Mouse (Mus musculus) thymus, adult 18-20 months (tissue): Measurements from ENCODE around the gene Ing1.
"Not testable (repeated sequence)": the region's sequence is repeated elsewhere in the genome, so short reads cannot be mapped to it uniquely, and the experiment has no call there.

Experiments
- DNase-seq, 2 experiments: peaks; one replicate each; pipeline ENCODE4 v3.0.0; 2022; ENCODE audit warnings: mixed read lengths in 2 of 2

Ing1 gene

GRCm38 (mm10) chr8:11551497-11551896 lies 3.9 kb upstream of the Ing1 start:
- not testable (repeated sequence) for DNase-seq

DNA sequence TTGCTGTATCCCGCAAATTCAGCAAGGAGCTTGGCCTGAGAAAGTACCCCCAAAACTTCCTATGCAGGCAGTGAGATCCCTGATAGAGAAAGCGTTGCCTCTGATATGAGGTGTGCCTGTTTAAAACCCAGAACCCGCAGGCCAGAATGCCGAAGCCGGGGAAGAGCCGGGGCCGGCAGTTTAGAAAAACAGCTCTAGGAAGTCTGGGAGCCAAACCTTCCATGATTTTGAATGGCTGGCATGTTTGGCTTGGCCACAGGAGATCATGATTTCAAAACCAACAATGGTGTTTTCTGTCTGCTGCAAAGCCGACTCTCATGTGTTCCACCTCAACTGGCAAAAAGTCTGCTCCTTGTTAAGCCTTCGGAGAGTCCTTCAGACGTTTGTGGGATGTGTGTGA lies 3.0 kb upstream of the Ing1 start:
- no peak for DNase-seq

GRCm38 (mm10) chr8:11555720-11556591 lies 585 bp downstream of the Ing1 start:
- DNase-seq, result peak; percentile 99 to 100

DNA sequence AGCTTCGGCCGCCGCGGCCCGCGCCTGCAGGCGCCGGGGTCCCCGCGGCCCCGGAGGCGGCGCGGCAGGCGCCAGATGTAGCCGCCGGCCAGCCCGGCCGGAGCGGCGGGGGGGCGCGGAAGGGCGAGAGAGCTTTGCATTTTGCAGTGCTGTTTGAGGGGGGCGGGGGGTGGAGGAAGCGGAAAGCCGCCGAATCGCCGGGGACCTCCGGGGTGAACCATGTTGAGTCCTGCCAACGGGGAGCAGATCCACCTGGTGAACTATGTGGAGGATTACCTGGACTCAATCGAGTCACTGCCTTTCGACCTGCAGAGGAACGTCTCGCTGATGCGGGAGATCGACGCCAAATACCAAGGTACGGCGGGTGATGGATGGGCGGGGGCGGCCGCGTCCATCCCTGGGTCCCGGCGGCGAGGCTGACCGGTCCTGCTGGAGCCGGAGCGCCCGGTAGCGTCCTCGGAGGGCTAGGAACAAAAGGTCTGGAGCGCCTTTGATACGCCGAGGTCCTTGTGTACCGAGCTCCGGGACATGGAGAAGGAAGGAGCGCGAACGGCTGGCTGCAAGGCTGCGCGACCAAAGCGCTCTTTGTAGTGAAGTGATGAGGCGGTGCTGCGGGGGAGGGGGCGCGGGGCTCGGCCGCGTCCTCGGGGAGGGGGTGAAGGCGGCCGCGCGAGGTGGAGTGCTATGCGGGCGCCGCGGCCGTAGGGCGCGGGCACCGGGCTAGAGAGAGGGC lies 1.5 kb downstream of the Ing1 start:
- DNase-seq, result peak; percentile 37 to 54

GRCm38 (mm10) chr8:11557424-11557767 lies 2.0 kb downstream of the Ing1 start:
- DNase-seq, result no peak

DNA sequence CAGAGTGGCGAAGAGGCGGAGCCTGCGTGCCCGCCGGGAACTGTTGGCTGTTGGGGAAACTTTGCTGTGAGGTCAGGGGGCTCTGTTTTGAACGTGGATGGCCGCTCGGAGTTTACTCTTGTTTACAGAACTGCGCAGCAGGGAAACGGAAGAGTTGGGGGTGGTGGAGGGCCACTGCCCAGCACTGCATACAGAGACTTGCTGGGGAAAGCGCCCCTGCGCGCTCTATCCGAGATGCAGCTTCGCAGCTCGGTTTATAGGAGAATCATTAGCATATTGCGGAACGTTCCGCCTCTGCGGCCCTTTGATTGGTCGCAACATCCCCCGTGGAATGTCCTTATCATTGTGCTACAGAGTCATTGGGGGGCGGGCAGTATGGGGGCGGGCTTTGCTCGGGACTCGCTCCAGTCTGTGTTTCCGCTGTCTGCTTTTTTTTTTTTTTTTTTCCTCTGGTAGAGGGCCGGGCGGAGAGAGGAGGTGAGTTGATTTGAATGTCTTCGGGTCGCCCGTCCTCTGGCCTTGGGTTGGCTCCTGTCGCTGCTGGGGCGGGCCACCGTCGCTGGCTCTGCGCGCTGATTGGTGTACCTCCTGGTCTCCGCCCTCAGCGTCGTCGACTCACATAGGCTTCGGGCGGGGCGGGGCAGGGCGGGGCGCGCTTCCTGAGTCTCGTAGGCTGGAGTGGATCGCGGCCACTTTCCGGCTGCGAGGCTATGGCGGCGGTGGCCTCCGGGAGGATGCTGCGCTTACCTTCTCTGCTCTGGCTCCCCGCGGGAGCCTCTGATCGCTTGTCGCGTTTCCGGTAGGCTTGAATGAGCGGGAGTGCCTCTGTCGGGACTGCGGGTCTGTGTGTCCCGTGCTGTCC lies 2.6 kb downstream of the Ing1 start:
- DNase-seq, result peak; percentile 96 to 98

DNA sequence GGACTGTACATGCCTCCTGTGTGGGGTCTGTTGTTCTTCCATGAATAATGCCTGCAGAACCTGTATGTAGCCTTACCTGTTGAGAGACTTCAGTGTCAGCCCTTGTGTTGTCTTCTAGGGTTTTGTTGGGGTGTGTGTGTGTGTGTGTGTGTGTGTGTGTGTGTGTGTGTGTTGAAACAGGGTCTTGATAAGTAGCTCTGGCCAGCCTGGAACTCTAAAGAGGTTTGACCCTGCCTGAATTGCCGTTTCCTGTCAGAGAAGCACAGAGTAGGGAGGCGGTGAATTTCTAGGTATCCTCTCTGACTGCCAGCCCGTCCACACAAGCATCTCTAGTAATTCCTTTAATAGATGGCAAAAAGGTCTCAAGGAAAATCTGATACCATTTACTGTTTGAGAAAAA lies 4.1 kb downstream of the Ing1 start:
- no peak for DNase-seq

GRCm38 (mm10) chr8:11560220-11560619 lies 4.8 kb downstream of the Ing1 start:
- DNase-seq, result no peak

DNA sequence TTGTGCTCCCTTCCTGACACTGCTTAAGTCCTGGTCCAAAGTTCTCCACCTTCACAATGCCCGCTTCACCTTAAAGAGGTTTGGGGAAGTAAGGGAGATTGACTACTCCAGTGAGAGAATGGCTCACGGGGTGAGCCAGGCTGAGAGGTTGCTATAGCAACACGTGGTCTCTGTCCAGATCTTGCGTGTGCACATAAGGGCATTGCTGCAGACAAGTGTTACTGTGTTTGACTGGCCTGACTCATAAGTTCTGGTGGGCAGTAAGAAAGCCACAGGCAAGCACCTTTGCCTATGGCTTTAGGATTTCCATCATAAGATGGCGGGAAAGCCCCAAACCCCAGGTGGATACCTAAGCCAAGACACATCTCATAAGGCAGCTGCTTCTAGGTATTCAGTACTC lies 8.9 kb downstream of the Ing1 start:
- DNase-seq, result no peak

DNA sequence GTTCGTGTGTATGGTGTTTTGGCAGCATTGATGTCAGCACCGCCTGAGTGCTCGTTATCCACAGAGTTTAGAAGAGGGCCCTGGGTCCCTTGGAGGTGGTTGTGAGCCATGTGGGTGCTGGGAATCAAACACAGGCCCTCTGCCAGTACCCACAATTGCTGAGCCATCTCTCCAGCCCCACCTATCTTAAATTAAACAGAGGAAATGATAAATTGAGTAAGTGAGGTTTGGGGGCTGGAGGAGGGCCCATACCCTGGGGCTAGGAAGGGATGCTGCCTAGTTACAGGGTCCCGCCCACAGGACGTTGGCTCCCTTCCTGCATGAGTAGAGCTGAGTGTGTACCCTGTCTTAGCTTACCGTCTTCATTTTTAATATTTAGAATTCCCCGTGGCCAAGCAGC lies 9.3 kb downstream of the Ing1 start:
- no peak for DNase-seq

DNA sequence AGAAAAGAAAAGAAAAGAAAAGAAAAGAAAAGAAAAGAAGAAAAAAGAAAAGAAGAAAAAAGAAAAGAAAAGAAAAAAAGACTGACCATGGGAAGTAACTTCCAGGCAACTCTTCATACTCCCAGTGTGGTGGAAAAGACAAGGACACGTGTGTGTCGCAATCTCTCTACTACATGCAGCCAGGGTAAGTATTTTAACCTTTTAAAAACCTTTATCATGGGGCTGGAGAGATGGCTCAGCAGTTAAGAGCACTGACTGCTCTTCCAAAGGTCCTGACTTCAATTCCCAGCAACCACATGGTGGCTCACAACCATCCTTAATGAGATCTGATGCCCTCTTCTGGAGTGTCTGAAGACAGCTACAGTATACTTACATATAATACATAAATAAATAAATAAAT lies 12.8 kb downstream of the Ing1 start:
- DNase-seq, result not testable (repeated sequence)

- DNase-seq, result no peak
These were observed 14.1 kb downstream of the Ing1 start for GRCm38 (mm10) chr8:11569260-11570097.

- DNase-seq, result no peak
These were observed 15.4 kb downstream of the Ing1 start for GRCm38 (mm10) chr8:11570742-11571141.

GRCm38 (mm10) chr8:11571950-11572349 lies 16.6 kb downstream of the Ing1 start:
- DNase-seq, result no peak

GRCm38 (mm10) chr8:11572428-11572827 lies 17.1 kb downstream of the Ing1 start:
- no peak for DNase-seq

GRCm38 (mm10) chr8:11574911-11575603 lies 19.7 kb downstream of the Ing1 start:
- peak in 1 of 2 experiments; percentile 24 for DNase-seq

DNA sequence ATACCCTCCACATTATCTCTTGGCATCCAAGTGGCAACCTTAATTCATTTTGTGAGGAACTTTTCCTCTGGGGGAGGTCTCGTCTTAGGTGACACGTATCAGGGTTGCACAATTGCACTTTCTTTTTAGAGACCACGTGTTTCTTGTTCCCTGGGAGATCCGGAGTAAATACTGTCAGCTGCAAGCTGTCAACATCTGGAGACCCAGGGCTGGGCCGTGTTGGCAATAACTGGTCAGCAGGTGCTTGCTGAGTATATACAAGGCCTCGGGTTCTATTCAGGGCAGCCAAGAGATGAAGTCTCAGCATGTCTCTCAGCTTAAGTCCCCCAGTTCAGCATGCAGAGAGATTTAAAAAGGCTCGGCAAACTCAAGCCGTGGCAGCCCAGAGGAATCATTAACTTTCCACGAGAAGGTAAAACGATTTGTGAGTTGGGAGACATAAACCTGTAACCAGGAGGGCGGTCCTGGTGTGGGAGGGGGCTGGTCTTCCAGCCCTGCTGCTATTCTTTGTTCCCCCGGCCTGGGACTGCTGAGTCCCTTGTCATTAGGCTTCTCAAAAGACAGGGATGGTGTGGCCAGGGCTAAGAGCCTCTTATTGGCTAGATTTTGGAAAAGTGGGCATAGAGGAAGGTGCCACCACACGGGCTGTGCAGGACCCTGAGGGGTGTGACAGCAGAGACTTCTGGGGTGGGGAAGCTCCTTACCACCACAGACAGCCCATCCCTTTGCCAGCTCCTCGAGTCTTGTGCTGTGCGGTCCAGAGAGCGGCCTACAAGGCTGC lies 20.4 kb downstream of the Ing1 start:
- DNase-seq, result no peak

DNA sequence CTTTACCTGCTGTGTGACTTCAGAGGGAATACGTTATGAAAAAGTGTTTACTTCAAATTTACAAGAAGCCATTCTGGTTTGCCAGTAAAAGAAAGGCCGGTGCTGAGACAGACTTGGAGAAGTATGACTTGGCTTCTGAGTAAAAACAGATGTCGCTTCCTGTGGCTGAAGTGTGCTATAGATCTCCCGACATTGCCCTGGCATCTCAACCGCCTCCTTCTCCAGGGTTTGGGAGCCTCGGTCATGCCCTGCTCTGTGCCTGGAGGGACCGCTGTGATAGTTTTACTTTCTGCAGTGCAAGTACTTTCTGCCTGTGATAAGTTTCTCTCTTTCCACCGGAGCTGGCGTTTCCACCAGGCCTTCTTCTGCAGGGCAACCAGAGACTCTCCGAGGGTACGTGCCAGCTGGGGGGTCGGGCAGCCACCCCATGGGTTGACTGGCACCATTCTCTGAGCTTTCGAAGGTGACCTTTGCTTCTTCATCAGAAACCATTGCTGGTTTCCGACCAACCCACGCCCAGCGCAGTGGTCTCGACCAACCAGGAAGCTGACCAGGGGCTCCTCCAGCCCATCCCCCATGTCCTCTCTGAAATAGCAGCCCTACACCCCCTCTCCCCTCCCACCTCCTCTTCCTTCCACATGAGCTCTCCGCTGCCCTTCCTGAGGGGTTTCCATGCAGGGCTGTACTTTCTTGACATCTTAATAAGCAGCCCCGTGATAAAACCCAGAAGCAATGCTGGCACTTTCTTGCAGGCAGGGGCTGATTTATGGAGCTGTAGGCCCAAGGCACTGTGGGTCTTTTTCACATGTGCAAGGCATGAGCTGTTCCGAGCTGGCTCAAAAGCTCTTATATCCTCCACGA lies 30.4 kb downstream of the Ing1 start:
- DNase-seq, result no peak

GRCm38 (mm10) chr8:11586374-11586745 lies 31.0 kb downstream of the Ing1 start:
- no peak for DNase-seq

GRCm38 (mm10) chr8:11591837-11592236 lies 36.5 kb downstream of the Ing1 start:
- no peak for DNase-seq
